Mouse (Mus musculus): ENCODE results near the gene Rab11fip3.

GRCm38 (mm10) chr17:26005731-26006450, 63.5 kb downstream of the Rab11fip3 start:
- no peak for TF ChIP-seq CTCF (IDR thresholded peaks at IDR 0.05; ENCODE audit: low read depth)
- TF ChIP-seq EP300 (optimal IDR thresholded peaks at IDR 0.05), result no peak
